Mouse (Mus musculus): ENCODE data around the gene Pigx. TPM values are rescaled to one million over a fixed set of nuclear protein-coding genes. Genes with fewer than 3 reads are reported as not detected.
"Not testable (repeated sequence)": the region's sequence is repeated elsewhere in the genome, so short reads cannot be mapped to it uniquely, and the experiment has no call there.

The Pigx gene
- total RNA-seq, 2 experiments from 2014 or later, result 27.7 to 33.5 TPM

GRCm38 (mm10) chr16:32070070-32070469 lies 29.5 kb downstream of the Pigx start:
- intact Hi-C loops (cut with DNase I); DNase-seq (ENCODE audit: extremely low spot score in 1 of 2, low spot score in 2 of 2): not testable (repeated sequence)

- no peak for DNase-seq (ENCODE audit: extremely low spot score in 1 of 2, low spot score in 2 of 2)
- intact Hi-C loops (cut with DNase I), result no loop called here
Measured at GRCm38 (mm10) chr16:32068389-32069300, 30.9 kb downstream of the Pigx start.

DNA sequence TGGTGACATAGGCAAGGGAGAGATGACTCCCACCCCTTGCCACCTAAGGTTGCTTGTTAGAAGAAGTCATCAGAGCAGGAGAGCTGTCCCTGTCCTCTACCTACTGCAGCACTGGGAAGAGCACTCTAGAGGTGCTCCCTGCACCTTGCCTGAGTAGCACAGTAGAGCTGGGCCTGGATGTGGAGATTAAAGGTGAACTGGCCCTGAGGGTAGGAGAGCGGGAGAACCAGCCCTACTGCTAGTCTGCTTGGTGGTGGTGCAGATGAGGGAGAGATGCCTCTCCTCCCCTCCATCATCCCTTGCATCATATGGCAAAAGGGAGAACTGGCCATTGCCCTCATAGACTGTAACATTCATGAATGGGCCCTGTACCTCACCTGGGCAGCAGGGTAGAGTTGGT lies 32.6 kb downstream of the Pigx start:
- intact Hi-C loops (cut with DNase I), result no loop called here
- no peak for DNase-seq (ENCODE audit: extremely low spot score in 1 of 2, low spot score in 2 of 2)

- intact Hi-C loops (cut with DNase I), result no loop called here
- DNase-seq (ENCODE audit: extremely low spot score in 1 of 2, low spot score in 2 of 2), result no peak
Measured at GRCm38 (mm10) chr16:32063900-32064299, 35.6 kb downstream of the Pigx start.

- intact Hi-C loops (cut with DNase I), result no loop called here
Measured at GRCm38 (mm10) chr16:32062226-32062625, 37.3 kb downstream of the Pigx start.

DNA sequence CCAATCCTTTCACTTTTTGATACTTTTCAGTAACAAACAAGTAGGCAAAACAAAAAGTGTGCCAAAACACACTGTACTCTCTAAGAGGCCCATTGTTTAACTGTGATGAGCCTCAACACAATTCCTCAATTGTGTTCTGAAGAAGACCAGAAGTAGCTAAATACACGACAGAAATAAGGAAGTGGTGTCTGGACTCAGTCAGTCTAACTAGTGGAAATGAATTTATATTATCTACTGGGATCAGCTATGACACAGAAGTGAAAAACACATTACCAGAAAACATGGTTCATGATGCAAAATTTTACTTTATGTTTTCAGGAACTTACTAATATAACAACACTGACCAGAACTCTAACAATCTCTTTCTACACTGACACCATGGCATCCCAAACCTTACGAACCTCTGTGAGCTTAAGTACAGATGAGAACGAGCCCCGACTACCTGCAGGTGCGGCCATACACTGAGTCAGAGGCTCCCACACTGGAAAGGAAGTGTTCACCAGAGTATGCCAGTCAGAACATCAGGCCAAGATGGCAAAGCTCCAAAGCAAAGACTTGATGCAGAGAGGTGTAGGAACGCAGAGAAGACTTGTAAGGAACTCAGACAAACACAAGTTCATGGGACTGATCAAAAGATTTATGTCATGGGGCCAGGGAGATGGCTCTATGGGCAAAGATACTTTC lies 39.6 kb downstream of the Pigx start:
- DNase-seq (ENCODE audit: extremely low spot score in 1 of 2, low spot score in 2 of 2), result no peak
- intact Hi-C loops (cut with DNase I), result no loop called here

More at GRCm38 (mm10) chr16:32062226-32062625, 37.3 kb downstream of the Pigx start:
- no peak for DNase-seq (ENCODE audit: extremely low spot score in 1 of 2, low spot score in 2 of 2)

DNA sequence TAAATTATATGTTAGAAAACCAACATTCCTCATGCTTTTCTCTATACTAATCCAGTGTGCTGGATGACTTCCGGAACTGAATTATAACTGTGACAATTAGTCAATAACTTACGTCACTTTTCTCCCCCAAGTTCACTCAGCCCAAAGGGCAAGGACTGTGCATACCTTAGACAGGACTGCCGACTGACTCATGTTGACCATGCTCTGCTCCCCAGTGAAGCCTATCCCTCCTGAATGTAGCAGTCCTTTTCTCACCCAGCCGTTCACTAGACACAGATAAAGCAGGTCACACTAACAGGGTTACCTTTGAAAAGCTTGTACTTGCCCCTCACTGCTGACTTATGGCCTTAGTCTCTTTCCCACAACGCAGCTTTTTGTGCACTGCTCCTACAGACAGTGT lies 40.7 kb downstream of the Pigx start:
- intact Hi-C loops (cut with DNase I), result no loop called here
- no peak for DNase-seq (ENCODE audit: extremely low spot score in 1 of 2, low spot score in 2 of 2)

DNA sequence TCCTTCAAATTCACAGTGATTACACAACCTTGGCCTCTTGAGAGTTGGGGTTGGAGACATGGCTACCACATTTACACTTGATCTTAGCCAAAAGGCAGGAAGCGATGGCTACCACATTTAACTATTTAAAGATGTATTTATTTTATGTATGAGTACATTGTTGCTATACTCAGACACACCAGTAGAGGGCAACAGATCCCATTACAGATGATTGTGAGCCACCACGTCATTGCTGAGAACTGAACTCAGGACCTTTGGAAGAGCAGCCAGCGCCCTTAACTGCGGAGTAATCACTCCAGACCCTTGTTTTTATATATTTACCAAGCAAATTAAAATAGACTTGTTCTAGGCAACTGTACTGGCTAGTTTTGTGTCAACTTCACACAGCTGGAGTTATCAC lies 57.2 kb downstream of the Pigx start:
- intact Hi-C loops (cut with DNase I), result no loop called here
- DNase-seq (ENCODE audit: extremely low spot score in 1 of 2, low spot score in 2 of 2), result no peak

Other genes starting within 250 kb of the Pigx start
- gene Meltf, start 220.9 kb downstream of the Pigx start, total RNA-seq (2021), result under 1 TPM; 0.36 to 0.61 TPM
- gene Pigz, start 165.9 kb downstream of the Pigx start, total RNA-seq (2021), result 10 to 100 TPM in 1 of 2 experiments, 1 to 10 TPM in 1; 7.9 to 12.9 TPM
- gene 0610012G03Rik, start 151.2 kb downstream of the Pigx start, total RNA-seq (2021), result 10 to 100 TPM; 52.4 to 54.4 TPM
- 10 to 100 TPM; 44.8 to 45.9 TPM for gene Ncbp2, start 151.2 kb downstream of the Pigx start, total RNA-seq (2021)
- gene Senp5, start 96.5 kb downstream of the Pigx start, total RNA-seq (2021), result 10 to 100 TPM; 41.7 to 43.8 TPM
- 10 to 100 TPM; 29.0 to 30.5 TPM for gene Pak2, start 20.4 kb downstream of the Pigx start, total RNA-seq (2021)
- gene Cep19, start 60 bp upstream of the Pigx start, total RNA-seq (2021), result 10 to 100 TPM; 59.0 to 63.1 TPM
- gene Nrros, start 65.9 kb upstream of the Pigx start, total RNA-seq (2021), result 10 to 100 TPM in 1 of 2 experiments, 1 to 10 TPM in 1; 7.3 to 10.3 TPM
- gene Bex6, start 80.1 kb upstream of the Pigx start, total RNA-seq (2021), result not detected
- gene Fbxo45, start 147.4 kb upstream of the Pigx start, total RNA-seq (2021), result 10 to 100 TPM; 39.7 to 39.8 TPM
- gene Wdr53, start 147.5 kb upstream of the Pigx start, total RNA-seq (2021), result 10 to 100 TPM; 11.3 to 13.3 TPM
- not detected for gene Smco1, start 171.7 kb upstream of the Pigx start, total RNA-seq (2021)
- gene Rnf168, start 177.7 kb upstream of the Pigx start, total RNA-seq (2021), result 10 to 100 TPM; 29.6 to 34.4 TPM
- 10 to 100 TPM; 52.5 to 59.5 TPM for gene Ubxn7, start 232.5 kb upstream of the Pigx start, total RNA-seq (2021)

All from left cerebral cortex, postnatal 10 days (tissue).